Mouse (Mus musculus) spleen, adult 2 months (tissue): ENCODE results near the gene Tmco3.

Source experiments
- CTCF ChIP-seq: fragments of 200-500 bp; IDR thresholded peaks from 2 replicates; pipeline ENCODE4 v1.5.1; 2011; ENCODE audit warnings: mild to moderate bottlenecking, inconsistent platforms; ENCODE audit not compliant: insufficient read depth, insufficient read length, insufficient replicate concordance; ENCODE audit errors: extremely low read depth
- POLR2A ChIP-seq: fragments of 200-500 bp; IDR thresholded peaks from 2 replicates; pipeline ENCODE4 v1.6.1; 2011; ENCODE audit warnings: low read depth, low read length, inconsistent platforms

GRCm38 (mm10) chr8:13272834-13273233, 15.2 kb upstream of the Tmco3 start:
- TF ChIP-seq POLR2A (no peak), CTCF (no peak)
